Mouse (Mus musculus) olfactory bulb, adult 2 months (tissue): ENCODE data around the gene Mcrip2.

Experiments
- CTCF ChIP-seq: fragments of 200-500 bp; IDR thresholded peaks from 2 replicates; pipeline ENCODE4 v1.5.1; 2012; ENCODE audit warnings: low read depth, mild to moderate bottlenecking, low read length, moderate library complexity; ENCODE audit not compliant: insufficient read depth
- POLR2A ChIP-seq: fragments of 200-500 bp; IDR thresholded peaks from 2 replicates; pipeline ENCODE4 v1.6.1; 2012; ENCODE audit warnings: mild to moderate bottlenecking, low read depth, low read length, moderate library complexity; ENCODE audit not compliant: insufficient read depth

DNA sequence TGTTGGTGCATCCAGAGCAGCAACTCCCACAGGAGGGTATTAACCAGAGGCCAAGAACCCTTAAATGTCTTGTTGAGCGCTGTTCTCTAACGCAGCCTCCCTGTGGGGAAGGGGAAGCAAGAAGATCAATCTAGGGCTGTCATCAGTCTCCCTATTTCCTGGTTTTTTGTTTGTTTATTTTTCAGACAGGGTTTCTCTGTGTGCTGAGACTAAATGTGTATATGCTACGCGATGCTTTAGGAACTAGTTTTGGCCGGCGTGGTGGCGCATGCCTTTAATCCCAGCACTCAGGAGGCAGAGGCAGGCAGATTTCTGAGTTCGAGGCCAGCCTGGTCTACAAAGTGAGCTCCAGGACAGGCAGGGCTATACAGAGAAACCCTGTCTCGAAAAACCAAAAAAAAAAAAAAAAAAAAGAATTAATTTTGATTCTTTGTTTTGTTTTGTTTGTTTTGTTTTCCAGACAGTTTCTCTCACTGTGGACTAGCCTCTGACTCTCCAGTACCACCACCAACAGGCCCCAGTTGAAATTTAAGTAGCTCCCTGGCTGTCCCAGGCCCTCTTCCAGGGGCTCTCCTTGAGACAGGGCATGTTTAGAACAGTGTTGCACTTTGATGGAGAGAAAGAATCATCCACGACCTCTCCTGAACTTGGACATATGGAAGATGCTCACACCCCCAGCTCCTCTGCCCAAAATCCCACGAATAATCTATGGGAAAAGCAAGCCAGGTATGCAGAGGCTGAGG lies 5.0 kb upstream of the Mcrip2 start:
- TF ChIP-seq CTCF (no peak), POLR2A (no peak)
